Mouse (Mus musculus) T-helper 2 cell (primary cell): ENCODE results near the gene Olfr1350.
"Not testable (repeated sequence)": the region's sequence is repeated elsewhere in the genome, so short reads cannot be mapped to it uniquely, and the experiment has no call there.

Experiments used
- in situ Hi-C: fragments of 300-600 bp; cut with MboI, MseI; formaldehyde crosslinking; loops from one replicate; pipeline ENCODE4 v1.15.1; 2025; ENCODE audit warnings: high pct_unique_total_duplicates

Olfr1350 gene

GRCm38 (mm10) chr7:6564541-6564940 lies at the start of gene Olfr1350:
Gene Olfr1350, plus strand, starts transcription at chr7:6564841.
- in situ Hi-C loops, result no loop called here

GRCm38 (mm10) chr7:6521666-6522065 lies 43.0 kb upstream of the Olfr1350 start:
- in situ Hi-C loops, result no loop called here

- in situ Hi-C loops, result no loop called here
These were observed 41.8 kb upstream of the Olfr1350 start, which contains the start of gene Olfr1349 for GRCm38 (mm10) chr7:6522850-6523249. Gene Olfr1349, minus strand, starts transcription at chr7:6522950.

- in situ Hi-C loops, result loop anchor here (5.0 kb wide), 1 partner anchor 168 kb away; no protein-coding TSS in a partner anchor
These were observed 39.6 kb upstream of the Olfr1350 start for GRCm38 (mm10) chr7:6525001-6525400.

- in situ Hi-C loops, result loop anchor here (5.0 kb wide), 1 partner anchor 169 kb away; no protein-coding TSS in a partner anchor
These were observed 38.5 kb upstream of the Olfr1350 start for GRCm38 (mm10) chr7:6526141-6526540.

GRCm38 (mm10) chr7:6586096-6586759 lies 21.6 kb downstream of the Olfr1350 start:
- in situ Hi-C loops, result no loop called here

GRCm38 (mm10) chr7:6588766-6589165 lies 24.1 kb downstream of the Olfr1350 start:
- in situ Hi-C loops, result not testable (repeated sequence)

GRCm38 (mm10) chr7:6603331-6603730 lies 38.7 kb downstream of the Olfr1350 start:
- in situ Hi-C loops, result no loop called here
